Mouse (Mus musculus) spleen, adult 2 months (tissue): Measurements from ENCODE around the gene Pipox.

ENCODE experiments used
- CTCF ChIP-seq: fragments of 200-500 bp; IDR thresholded peaks from 2 replicates; pipeline ENCODE4 v1.5.1; 2011; ENCODE audit warnings: mild to moderate bottlenecking, inconsistent platforms; ENCODE audit not compliant: insufficient read depth, insufficient read length, insufficient replicate concordance; ENCODE audit errors: extremely low read depth
- POLR2A ChIP-seq: fragments of 200-500 bp; IDR thresholded peaks from 2 replicates; pipeline ENCODE4 v1.6.1; 2011; ENCODE audit warnings: low read depth, low read length, inconsistent platforms

GRCm38 (mm10) chr11:77836751-77837150, 57.1 kb downstream of the Pipox start:
- no peak for TF ChIP-seq CTCF
- no peak for TF ChIP-seq POLR2A
